Mouse (Mus musculus): ENCODE results near the gene Mtmr12.

Mtmr12 gene

DNA sequence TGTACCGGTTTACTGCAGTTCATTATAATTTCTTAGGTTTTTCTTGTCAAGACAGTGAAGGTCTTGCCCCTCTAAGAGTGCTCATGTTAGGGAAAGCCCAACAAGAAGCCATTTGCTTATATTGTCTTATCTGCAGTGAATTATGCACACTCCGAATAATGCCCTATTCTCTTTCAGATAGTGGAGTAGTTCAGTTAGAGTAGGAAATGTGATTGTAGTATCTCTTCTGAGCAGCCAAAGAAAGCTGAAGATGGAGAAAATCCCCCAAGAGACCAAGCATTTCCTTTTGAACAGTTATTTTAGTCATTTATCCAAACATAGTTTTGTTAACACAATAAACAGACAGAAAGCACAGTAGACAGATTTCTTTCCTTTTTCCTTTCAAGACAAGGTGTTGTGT, 32.1 kb downstream of the Mtmr12 start:
- DNase-seq, result no peak

DNA sequence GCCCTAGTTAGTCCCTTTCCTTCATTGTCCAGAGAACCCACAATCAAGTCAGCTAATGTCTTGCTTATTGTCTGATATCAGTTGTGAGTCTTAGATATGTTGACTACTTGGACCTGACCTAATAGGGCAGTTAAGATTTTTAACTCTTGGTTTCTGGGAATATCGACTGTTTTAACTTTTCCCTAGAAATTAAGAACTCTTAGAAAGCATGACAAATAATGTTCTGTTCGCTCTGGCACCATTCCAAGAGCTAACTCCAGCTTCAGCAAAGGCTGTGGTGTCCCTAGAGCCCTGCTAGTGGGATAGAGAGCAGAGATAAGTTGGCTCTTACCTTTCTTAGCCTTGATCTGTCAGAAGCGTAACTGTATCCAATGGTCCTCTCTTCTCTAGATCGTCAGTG, 32.7 kb downstream of the Mtmr12 start:
- no peak for DNase-seq

DNA sequence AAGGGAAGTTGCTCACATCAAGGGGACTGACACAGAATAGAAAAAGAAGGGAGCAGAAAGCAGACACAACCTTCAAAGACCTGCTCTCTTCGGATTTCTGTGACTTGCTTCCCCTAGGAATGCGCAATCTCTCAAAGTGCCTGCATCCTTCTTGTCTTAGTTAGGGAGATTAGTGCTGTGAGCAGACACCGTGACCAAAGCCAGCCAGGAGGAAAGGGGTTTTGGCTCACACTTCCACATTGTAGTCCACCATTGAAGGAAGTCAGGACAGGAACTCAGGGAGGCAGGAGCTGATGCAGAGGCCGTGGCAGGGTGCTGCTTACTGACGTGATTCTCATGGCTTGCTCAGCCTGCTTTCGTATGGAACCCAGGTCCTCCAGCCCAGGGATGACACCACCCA, 33.5 kb downstream of the Mtmr12 start:
- no peak for DNase-seq

DNA sequence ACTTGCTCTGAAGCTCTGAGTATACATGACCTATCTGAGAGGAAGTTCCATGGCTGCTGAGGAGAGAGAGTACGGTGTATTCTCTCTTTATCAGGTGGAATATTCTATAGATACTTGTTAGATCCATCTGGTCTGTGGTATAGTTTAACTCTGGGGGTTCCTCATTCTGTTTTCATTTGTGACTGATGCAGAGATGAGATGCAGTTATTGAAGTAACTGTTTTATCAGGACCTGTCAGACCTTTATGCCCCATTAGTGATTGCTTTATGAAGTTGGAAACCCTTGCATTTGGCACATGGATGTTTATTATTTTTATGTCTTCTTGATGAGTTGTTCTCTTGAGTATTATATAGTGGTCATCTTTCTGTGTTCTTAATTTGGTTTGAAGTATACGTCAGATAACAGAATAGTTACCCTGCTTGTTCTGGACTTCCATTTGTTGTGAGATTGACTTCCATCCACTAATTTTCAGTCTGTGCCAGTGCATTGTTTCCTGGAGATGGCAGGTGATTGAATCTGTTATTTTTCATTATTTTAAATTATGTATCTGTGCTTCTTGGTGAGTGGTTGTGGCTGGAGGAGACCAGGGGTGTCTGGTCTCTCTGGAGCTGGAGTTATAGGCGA, 36.0 kb downstream of the Mtmr12 start:
- no peak for DNase-seq

DNA sequence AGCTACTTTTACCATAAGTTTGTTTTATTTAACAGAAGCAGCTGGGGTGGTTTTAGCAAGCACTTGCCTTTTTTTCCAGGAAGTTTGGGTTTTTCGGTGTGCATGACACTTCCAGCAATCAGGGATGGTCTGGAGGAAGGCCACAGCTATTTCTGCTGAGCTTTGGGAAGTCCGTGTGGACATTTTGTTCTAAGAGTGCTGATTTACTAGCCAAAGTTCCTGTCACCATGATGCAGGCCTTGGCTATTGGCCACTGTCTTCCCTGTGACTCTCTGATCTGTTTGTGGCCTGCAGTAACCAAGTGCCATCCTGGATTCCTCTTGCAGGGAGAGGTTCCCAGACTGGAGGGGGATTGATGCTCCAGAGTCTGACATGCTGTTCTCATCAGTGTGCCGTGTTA, 39.0 kb downstream of the Mtmr12 start:
- DNase-seq, result peak in 1 of 2 experiments; percentile 47

DNA sequence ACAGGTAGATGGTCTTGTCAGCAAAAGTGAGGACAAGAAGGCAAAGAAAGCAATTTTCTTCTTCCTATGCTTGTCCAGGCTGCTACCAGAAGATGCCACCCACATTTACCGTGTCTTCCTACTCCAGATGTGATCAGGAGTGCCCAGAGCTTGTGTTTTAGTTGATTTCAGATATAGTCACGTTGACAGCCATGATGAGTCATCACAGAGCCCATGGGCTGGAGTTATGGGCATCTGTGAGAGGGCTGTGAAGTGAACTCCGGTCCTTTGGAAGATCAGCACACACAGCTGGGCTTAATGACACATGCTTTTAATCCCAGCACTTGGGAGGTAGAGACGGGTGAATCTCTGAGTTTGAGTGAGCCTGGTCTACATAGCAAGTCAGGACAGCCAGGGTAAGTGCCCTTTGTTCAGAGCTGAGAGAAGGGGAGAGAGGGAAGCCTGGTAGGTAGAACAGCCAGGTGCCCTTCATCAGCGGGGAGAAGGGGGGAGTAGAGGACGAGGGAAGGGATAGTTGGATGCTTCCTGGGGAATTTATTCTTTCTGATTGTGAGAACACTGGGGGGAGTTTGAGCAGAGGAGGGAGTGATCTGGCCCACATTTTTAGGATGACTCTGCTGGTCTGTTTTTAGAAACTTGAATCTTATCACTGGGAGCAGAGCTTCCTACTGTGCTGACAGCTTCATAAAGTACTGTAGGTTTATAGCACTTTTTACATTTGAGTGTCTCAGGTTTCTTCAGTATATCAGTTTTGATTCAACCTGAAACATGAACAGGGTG, 40.9 kb downstream of the Mtmr12 start:
- no peak for DNase-seq

- DNase-seq, result no peak
Observed at GRCm38 (mm10) chr15:12246360-12247158, 41.7 kb downstream of the Mtmr12 start.

GRCm38 (mm10) chr15:12247159-12247603, 42.4 kb downstream of the Mtmr12 start:
- no peak for DNase-seq

GRCm38 (mm10) chr15:12248279-12248678, 43.5 kb downstream of the Mtmr12 start:
- no peak for DNase-seq

- no peak for DNase-seq
Observed at GRCm38 (mm10) chr15:12250350-12250749, 45.5 kb downstream of the Mtmr12 start.

DNA sequence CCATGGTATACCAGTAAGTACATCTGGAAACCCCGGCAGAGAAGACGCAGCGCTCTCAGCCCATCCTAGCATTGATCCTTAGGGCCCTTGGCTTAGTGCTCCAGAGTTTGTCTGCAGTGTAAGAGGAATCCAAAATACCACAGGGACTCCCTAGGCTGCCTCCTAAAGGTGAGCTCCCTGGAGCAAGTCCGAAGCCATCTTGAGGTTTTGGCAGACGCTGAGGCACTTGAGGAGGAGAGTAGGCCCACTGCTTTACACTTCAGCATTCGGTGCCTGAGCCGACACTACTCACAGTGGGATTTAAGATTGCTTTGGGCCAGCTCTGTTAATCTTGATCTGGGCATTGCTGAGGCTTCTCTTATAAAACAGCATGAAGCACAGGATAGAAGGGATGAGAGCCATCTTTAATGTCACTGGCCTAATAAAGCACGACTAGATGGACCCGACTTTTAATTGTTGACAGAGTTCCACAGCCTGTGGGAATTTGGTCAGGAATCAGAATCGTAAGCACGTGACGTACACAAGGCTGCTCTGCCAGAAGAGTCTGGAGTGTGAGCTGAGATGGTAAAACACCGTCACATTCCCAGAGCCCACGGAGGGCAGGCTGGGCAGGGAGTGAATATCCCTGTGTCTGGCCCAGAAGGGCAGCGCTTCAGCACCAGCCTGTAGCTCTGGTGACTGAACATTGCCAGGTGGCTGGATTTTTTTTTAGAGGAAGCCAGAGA, 46.8 kb downstream of the Mtmr12 start:
- peak; percentile 54 to 57 for DNase-seq

GRCm38 (mm10) chr15:12252141-12252489, 47.3 kb downstream of the Mtmr12 start:
- no peak for DNase-seq

DNA sequence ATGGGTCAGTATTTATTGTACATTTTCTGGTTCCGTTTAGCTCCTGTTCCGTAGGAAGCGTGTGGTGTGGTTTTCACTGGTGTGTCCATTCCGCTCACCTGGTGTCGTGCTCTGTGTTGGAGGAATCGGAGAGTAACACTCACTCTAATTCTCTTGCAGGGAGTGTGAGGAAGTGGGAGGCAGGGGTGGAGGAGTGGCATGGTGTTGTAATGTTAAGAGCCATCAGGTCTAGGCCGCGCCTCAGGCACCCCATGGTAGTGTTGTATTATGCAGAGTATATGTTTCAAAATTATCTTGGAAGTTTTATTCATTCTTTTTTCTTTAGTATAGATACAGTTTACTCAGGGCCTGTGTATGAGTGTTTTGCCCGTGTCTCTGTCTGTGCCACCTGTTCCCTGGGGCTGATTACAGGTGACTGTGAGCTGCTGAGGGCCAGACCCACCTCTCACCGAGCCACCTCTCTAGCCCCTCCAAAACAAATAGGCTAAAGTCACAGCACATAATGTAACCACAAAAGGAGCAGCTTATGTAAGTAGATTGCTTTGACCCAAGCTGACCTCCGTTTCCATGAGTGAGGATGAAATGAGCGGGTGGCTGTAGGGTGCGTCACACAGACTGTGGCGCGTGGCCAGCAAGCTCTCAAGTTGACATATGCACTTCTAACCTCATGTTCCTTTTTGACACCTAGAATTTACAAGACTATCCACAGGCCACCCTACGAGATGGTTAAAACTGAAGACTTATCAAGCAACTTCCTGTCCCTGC, 53.1 kb downstream of the Mtmr12 start:
- peak; percentile 64 to 80 for DNase-seq

GRCm38 (mm10) chr15:12263056-12263455, 58.2 kb downstream of the Mtmr12 start:
- DNase-seq, result peak in 1 of 2 experiments; percentile 23

DNA sequence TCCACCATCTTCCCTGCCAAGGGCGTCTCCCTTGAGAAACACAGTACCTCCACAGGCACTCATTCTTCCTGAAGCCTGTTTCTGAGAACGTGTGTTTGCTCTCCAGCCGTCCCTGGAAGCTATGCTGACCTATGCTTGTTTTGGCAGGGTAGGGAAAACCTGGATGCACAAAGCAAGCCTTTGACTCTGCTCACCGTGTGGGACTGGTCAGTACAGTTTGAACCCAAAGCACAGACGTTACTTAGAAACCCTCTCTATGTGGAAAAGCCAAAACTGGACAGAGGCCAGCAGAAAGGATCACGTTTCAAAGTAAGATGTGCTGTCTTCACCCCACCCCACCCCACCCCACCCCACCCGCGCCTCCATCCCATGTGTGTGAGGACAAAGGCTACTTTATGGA, 61.6 kb downstream of the Mtmr12 start:
- peak; percentile 61 to 81 for DNase-seq

- DNase-seq, result peak; percentile 71 to 79
Observed at GRCm38 (mm10) chr15:12268021-12268420, 63.2 kb downstream of the Mtmr12 start.

DNA sequence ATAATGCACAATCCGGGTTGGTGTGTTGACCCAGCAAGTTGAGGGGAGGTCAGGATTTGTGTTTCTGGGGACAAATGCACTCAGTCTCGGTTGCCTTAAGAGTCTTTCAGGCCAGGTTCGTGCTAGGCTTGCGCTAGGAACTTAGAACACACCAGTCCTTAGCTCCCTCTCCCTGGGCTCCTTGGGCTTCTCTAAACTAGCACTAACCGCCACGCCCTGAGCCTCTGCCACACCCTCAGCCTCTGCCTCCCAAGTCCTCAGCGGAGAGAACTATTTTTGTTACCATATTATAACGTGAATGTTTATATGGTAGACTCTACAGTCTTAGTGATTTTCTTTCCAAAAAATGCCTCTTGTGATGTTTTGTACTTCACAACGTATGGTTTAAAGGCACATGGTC, 66.5 kb downstream of the Mtmr12 start:
- no peak for DNase-seq

- no peak for DNase-seq
Observed at GRCm38 (mm10) chr15:12273325-12274052, 68.7 kb downstream of the Mtmr12 start.

DNA sequence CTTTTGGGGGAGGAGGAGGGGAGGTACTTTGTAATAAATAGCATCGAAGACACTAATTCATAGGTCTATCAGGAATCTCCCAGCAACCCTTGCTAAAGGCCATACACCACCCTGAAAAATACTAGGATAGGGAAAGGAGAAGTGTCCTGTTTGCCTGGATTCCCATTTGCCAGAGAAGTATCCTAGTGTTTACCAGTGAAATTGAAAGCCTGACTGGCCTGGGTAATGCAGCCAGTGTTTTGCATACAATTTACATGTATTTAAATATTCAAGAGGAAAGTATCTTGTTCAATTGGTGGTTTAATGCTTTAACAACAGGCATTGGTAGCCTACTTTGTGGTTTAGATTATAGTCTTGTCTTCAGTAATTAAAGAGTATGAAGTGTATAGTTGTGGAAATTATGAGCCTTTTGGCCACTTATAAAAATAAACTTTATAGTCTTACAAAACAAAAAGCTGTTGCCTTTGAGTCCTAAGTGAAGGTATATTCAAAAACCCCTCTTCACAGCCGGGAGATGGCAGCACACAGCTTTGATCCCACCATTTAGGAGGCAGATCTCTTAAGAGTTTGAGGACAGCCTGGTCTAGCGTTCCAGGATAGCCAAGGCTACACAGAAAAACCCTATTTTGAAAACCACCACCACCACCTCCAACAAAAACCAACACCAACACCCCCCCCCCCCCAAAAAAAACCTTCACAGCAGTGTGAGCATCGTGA, 69.4 kb downstream of the Mtmr12 start:
- DNase-seq, result no peak

DNA sequence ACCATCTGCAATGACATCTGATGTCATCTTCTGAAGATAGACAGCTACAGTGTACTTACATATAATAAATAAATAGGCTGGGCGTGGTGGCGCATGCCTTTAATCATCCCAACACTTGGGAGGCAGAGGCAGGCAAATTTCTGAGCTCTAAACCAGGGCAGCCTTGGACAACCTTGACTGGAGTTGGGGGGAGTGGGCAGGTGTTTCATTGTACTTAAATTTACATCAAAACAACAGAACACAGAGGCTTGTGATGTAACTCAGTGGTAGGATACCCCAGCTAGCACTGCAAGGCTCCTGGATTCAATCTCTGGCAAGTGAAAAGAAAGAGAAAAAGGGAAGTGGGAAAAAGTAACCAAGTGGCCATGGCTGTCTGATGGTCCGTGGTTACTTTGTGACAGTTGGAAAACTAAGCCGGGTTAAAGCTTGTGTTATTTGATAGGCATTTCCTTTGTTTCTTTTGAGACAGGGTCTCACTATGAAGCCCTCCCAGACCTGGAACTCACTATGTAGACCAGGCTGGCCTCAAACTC, 70.3 kb downstream of the Mtmr12 start:
- no peak for DNase-seq

DNA sequence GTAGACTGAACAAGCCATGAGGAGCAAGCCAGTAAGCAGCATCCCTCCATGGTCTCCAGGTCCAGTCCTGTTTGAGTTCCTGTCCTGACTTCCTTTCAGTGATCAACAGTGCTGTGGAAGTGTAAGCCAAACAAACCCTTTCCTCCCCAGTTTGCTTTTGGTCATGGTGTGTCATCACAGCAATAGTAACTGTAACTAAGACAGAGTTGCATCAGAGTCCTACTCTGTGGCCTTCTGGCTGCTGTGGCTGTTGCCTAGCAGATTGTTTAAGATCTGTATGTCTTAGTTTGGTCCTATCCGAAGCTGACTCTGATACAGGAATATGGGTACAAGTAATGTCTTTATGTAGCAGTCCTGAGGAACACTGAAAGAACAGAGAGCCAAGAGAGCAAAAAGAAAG, 75.0 kb downstream of the Mtmr12 start:
- no peak for DNase-seq
